Mouse (Mus musculus): ENCODE measurements around the gene Whamm.

The Whamm gene

DNA sequence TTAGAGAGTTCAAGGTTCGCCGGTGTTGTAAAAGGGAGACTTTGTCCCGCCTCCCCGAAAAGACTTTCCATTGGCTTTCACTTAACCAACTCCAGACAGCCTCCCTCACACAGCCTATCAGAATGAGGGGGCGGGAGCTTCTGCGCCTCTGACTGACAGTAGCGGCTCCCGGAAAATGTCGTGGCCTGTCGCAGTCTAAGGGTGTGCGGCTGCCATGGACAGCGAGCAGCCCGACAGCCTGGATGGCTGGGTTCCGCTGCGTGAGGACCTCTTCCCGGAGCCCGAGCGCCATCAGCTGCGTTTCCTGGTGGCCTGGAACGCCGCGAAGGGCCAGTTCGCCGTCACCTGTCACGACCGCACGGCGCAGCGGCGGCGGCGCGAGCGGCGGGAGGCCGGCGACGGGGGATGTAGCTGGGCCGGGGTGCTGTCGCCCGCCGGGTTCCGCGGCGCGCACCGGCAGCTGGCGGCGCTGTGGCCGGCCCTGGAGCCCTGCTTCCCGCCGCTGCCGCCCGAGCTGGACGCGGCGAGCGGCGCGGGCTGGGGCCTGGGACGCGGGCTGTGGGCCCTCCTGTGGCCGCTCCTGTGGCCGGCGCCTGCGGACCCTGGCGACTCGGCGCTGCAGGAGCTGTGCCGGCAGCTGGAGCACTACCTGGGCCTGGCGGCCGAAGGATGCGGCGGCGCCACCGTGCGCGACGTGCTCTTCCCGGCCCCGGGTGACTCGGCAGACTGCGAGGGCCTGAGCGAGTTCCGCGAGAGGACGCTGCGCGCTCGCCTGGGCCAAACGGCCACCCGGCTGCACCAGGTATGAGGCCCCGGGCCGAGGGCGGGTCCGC is at the start of gene Whamm:
Gene Whamm, plus strand, starts transcription at position 159 of the 833 bp plus-strand sequence.
- DNase-seq (ENCODE audit: low read depth): peak; percentile 79

DNA sequence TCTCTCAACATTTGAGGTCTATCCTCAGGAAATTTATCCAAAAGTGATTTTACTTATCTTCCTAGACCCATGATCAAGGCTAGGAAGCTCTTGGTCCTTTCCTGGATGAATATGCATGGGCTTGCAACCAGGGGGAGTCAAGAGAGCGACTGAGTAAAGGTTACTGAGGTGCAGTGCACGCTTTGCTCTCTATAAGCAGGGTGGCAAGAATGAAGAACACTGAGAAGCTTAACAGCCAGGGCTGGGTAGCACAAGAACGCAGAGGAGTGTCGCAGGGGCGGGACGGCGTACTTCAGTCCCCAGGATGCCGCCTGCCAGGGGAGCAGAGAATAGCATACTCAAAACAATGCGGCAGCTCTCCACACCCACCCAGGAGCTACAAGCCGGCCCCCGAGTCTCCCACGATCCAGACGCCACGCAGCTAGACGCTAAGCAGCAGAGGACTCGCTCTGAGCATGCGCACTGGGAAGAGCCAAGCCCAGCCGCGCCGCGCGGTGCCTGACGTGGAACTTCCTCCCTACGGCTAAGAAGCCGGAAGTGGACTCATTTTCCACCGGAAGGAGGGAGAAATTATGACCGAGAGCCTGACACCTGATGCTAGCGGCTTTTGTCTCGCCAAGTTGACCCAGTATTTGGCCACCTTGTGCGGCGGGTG is 47.9 kb upstream of the Whamm start:
- DNase-seq (ENCODE audit: low read depth): peak; percentile 95

DNA sequence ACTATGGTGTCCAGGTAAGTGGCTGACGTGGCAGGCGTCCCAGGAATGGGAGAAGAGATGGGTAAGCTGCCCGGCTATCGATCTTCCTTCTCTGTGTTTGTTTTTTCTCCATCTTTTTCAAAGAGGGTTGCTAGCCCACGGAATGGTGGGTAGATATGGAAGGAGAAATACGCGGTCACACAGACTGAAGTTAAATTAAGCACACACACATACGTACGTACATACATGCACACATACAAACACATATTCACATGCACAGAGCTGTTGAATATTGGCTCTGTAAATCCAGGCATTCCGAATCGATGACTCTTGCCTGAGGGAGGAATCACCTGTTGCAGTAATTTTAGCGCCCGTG is 47.4 kb upstream of the Whamm start:
- no peak for DNase-seq (ENCODE audit: low read depth)

DNA sequence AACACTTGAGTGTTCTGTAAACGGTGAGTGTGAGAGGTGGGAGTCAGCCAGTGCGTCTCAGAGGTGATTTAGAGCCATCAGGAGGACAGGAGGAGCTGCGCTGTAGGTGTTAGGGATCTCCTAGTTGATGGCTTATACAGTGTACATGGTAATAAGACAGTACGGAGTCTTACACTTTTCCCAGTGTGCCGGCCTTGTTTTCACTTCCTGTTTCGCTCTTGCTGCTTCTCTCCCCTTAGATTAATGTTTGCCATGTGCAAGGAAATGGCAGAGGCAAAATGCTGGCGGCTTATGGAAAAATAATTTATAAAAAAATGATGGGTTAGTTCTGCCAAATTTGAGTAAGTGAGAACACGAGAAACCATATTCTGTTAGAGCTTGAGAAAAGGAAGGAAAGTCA is 42.1 kb upstream of the Whamm start:
- no peak for DNase-seq (ENCODE audit: low read depth)

DNA sequence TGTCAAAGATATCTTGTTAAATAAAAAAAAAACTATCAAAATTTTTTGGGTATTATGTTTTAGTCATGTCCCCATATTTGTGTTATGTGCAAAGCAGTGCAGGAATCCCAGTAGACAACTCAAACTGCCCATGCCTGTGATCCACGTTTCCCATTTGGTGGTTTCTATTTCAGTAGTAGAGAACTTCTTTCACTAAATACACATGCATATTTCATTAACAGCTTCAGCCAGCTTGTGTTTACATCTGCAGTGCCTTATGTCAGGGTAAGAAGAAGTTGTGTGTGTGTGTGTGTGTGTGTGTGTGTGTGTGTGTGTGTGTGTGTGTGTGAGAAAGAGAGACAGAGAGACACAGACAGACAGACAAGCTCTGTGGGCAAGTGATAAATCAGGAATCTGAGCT is 39.6 kb upstream of the Whamm start:
- DNase-seq (ENCODE audit: low read depth): no peak

DNA sequence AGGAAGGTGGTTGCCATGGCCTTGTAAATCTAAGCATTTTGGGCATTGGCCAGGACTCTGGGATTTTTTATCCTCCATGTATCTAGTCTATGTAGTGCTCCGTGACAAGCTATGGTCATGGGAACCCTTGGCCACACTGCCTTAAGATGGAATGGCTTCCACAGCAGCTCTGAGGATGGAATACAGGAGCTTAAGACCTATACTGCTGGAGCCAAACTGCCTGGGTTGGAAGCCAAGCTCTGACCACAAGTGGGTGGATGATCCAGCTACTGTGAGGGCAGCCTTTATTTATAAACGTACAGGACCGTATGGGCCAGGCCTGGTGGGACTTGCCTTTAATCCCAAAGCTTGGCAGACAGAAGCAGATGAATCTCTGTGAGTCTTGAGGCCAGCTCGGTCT is 34.6 kb upstream of the Whamm start:
- no peak for DNase-seq (ENCODE audit: low read depth)

DNA sequence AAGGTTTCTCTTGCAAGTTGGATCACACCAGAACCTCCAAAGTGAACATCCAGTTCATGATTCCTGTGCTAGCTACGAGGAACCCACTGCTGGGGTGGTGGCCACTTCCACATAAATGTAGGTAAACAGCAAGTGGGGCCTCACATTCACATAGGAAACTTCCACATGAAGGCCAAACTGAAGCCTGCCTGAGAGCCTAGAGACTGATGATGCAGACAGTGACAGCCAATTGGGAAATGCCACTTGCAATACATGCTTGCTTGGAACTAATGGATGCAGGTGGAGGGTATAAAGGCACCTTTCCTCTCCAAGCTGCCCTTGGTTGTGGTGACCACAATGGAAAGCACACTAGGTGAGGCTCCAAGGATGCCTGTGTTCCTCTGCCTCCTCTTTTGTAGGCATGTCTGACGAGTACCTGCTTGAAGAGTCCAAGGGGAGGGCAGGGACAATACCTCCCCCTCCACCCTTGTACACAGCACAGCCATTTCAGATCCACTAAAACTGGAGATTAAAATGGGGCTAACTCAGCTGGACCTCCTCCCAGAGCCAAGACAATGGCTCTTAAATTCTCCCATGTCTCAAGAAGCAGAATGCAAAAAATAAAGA is 32.9 kb upstream of the Whamm start:
- DNase-seq (ENCODE audit: low read depth): no peak

DNA sequence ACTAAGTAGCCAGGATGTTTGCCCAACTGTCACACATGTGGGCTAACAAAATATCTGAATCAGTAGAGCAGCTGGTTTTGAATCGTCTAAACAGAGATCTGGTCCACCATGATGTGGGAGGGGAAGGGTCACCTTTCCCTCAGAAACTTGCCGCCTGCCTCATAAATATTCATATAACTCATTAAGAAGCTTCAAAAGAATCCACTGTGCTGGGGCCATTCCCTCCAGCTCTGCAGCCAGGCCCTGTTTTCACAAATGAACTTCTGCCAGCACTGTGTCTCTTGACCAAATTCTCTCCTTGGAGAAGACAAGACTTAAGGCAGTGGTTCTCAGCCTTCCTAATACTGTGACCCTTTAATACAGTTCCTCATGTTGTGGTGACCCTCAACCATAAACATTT is 31.5 kb upstream of the Whamm start:
- DNase-seq (ENCODE audit: low read depth): no peak

DNA sequence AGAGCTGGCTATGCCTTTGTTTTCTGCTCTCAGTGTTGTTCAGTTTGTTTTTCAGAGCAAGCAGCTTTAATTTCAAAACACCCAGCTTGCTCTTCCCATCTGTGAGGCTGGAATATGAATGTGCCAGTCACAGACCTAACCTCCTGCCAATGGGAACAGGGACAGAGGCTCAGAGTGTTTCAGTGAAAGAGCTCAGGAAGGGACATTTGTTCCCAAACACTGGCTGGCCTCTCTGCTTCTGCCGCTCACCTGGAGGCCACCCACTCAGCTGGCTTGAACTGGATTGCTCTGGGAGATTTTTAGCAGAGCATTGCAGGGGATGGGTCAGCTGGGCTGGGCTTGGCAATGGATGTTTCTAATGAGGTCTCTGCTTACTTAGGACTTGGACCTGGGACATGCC is 30.1 kb upstream of the Whamm start:
- DNase-seq (ENCODE audit: low read depth): no peak

DNA sequence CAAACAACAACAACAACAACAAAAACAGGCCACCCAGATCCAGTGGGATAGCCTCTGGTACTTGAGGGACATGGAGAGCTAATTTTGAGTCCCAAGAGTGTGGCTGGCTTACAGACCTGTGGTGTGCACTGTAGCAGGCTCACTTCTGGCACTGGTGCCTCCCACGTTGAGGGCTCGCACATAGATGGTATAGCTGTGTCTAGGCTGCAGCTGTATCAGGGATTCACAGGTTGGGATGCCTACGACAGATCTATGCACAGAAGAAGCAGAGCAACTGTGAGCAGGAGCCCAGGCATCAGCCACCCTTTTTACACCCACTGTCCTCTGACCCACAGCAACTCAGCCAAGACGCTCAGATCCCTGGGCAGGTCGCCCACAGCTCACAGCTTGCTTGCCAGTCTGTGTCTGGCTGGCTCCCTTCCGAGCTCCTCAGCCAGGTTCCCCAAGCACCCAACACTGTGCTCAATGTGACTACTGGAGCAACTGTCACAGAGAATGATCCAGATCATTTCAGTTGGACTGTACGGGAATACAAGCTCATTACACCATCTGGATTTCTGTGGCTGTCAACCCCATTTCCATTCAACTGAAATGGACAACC is 29.0 kb upstream of the Whamm start:
- no peak for DNase-seq (ENCODE audit: low read depth)

DNA sequence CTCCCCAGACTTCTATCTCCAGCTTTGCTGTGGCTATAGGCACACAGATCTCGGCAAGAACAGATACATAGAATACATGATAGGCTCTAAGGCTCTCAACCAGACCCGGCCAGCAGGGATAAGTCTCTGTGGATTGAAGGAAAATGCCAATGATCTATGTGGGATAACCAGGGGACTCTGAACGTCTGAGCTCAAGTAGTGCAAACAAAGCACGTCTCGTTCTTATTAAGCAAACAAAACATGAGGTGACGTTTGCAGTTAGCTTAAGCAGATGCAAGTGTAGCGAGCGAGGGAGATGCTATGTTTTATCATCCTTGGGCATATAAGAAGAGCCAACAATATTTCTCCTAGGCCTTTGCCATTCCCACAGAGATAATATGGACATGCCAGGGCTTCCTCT is 28.1 kb upstream of the Whamm start:
- DNase-seq (ENCODE audit: low read depth): no peak

DNA sequence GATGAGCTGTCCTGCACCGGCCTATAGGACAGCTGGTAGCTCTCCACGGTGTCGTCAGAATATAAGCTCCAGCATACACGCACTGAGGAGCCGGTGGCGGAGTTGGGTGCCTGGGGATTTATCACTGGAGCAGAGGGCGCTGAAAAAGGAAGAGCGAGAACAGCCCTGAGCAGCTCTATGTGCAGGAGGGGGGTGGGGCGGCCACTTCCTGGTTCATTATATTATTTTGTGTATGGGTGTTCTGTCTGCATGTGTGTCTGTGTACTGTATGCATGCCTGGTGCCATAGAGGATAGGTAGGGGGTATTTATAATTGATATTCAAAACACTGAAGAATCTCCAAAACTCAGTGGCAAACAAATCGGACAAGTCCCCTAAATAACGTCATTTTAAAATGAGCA is 22.2 kb upstream of the Whamm start:
- no peak for DNase-seq (ENCODE audit: low read depth)

DNA sequence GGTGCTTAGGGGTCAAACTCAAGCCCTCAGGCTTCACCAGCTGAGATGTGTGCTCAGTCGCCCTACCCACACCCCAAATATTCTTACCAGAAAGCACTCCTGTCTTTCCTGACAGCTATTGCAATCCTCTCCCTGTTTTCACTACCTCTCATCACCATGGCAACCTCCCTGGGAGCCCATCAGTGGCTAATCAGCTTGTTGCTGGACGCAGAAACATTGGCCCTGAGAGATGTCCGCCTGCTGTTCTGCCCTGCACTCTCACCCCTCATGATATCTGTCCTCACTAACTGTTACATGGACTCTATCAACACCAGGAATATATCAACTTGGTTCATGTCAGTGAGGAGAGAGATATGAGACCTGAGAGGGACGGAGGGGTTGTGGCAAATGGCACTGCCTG is 17.5 kb upstream of the Whamm start:
- no peak for DNase-seq (ENCODE audit: low read depth)

DNA sequence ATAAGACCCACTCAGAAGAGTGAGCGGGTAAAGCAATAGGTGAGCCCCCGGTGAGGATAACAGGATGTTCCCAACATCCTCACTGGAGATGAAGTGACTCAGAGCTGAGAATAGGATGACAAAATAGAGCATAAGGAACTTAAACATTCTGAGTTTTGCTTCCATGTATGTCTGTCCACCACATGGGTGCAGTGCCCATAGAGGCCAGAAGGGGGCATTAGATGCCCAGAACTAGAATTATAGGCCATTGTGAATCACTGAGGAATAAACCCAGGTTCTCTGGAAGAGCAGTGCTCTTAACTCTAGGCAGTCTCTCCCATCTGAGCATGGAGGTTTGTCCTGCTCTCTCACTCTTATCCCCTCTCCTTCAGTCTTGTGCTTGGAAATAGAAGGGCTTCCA is 16.7 kb upstream of the Whamm start:
- DNase-seq (ENCODE audit: low read depth): no peak

DNA sequence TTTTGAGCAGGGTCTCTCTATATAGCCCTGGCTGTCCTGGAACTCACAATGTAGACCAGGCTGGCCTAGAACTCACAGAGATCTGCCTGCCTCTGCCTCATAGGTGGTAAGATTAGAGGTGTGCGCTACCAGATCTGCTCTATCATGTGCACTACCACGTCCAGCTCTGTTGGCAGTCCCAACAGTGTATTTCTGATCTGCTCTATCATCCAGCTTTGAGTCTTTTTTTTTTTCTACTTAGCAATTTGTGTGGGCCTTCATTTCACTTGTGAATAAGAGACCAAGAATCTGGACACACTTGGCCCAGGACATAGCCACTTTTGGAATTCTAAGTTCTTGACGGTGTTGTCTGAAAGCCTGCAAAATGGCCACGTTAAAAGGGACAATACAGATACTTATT is 14.2 kb upstream of the Whamm start:
- no peak for DNase-seq (ENCODE audit: low read depth)

DNA sequence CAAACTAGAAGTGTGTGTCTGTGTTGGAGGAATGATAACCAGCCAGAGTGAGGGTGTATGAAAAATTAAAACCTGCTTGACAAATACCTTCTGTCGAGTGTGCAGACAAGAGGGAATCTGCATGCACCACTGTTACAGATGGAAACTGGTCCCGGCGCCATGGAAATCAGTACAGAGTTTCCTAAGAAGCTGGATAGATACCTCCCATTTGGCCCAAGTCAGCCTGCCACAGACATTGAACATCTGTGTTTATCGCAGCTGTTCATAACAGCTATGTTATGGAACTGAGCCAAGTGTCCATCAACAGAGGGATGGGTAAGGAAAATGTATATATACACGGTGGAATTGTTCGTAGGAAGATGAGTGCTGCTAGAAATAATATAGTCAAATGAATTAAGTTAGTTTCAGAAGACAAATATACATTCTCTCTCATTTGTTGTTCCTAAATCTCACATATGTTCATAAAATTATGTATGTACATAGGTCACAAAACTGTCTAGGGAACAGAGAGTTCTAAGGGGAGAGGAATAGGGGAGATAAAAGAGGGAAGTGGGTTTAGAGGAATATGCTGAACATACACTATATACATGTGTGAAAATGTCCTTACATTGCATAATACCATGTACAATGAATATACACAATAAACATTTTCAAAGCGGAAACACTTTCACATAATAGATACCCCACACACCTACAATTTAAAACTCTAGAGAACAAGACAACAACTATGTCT is 13.6 kb upstream of the Whamm start:
- no peak for DNase-seq (ENCODE audit: low read depth)

DNA sequence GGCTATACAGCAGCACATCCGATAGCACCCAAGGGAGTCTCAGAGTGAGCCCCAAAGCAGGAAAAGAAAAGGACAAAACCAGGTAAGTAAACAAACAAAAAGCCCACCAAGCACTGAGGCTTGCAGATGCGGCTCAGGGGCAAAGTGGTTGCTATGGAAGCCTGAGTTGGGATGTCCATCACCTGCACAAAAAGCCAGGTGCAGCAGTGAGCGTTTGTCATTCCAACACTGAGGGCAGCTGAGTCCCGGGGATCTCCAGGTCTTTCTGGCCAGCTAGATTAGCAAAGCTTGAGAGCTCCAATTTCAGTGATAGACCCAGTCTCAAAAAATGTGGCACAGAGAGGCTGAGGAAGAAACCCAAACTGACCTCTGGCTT is 13.1 kb upstream of the Whamm start:
- no peak for DNase-seq (ENCODE audit: low read depth)

DNA sequence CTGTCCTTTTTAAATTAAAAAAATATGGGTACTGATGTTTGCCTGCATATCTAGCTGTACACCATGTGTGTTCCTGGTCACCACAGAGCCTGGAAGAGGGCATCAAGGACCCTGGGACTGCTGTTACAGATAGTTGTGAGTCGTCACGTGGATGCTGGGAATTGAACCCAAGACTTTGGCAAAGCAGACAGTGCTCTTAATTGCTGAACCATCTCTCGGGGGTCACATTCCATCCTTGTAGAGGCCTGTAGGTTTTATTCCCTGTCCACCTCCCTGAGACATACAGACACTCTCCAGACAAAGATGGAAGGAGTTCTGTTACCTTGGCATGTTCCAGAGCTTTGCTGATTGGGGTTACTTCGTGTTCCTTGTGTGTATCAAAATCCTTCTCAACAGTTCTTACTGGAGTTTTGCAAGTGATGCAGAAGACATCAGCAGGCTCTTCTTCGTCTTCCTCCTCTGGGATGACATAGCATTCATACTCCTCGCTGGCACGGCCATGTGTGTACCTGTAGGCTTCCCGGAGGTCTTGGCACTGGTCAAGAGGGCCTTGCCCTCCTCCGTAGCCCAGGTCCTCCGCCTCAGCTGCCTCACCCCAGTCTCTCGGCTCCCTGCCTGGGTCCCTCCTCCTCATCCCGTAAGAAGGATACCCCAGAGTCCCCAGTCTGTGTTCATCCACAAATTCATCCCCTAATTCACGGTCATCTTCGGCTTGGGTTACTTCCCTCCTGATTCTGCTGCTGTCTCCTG is 11.7 kb upstream of the Whamm start:
- DNase-seq (ENCODE audit: low read depth): no peak

DNA sequence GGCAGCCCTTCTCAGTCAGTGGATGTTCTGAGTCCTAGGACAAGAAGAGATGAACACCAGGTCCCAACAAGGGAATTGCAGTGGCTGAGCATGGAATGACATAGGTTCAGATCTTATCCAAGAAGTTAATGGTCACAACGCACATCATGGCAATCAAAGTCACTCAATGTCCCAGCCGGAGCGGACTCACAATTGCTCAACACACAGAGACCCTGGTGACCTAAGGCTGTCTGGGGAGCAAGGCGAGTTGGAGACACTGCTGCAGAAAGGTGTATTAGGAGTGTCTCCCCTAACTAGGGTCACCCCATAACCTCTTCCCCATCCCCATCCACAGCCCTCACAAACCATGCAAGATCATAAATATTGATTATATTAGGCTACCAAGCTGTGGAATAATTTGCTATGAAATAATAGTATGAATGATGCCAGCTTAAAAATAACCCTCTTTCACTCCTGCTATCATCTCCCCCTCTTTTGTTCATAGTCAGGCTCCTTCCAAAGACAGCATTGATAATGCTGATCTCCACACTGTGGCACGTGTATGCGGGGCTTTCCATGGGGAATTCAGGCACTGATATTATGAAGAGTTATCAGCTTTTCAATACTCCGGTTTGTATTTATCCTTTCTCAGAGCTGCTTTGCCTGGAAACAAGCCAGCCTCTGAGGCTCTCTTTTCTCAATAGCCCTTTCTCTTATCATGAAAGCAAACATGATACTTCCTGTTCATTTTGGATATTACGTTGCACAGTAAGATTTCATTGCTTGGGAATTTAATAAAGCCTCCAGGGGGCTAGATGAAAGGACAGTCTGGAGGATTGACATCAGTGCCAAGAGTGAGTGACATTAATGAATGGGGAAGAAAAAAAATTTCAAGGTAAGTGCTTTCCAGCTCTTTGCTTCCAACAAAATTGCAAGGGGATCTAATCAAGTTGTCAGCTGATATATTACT is 10.7 kb upstream of the Whamm start:
- DNase-seq (ENCODE audit: low read depth): no peak

DNA sequence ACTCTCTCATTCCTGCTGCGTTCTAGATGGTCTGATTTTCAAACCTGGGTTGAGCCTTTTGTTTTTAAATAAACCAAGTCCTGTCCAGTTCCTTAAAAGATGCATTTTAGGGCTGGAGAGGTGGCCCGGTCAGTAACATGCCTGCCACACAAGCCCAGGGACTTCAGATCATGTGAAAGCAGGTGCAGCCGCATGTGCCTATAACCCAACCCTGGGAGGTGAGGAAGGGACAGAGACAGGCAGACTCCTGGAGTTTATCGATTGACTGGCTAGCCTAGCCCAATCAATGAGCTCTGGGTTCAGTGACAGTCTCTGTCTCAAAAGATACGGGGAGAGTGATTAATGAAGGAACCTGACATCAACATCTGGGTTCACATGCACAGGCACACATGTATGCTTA is 9.9 kb upstream of the Whamm start:
- DNase-seq (ENCODE audit: low read depth): no peak
